Mouse (Mus musculus) cerebral cortex, adult 2 months (tissue): ENCODE results near the gene Vmn2r104.

Source experiments
- WGBS: fragments of 180-500 bp; shearing (Covaris S2); methylation state at CpG from one replicate; pipeline ENCODE4 v1.1.7; 2018; 5-methylcytosine and 5-hydroxymethylcytosine counted together

The Vmn2r104 gene

GRCm38 (mm10) chr17:20048236-20048635 is at the start of gene Vmn2r104:
Gene Vmn2r104 (minus strand): TSS chr17:20048336.
- 89% methylated on average over 1 of the region's 1 CpGs for WGBS

GRCm38 (mm10) chr17:20074090-20074489 is 26.0 kb upstream of the Vmn2r104 start:
- 78% methylated on average over 6 of the region's 6 CpGs for WGBS

DNA sequence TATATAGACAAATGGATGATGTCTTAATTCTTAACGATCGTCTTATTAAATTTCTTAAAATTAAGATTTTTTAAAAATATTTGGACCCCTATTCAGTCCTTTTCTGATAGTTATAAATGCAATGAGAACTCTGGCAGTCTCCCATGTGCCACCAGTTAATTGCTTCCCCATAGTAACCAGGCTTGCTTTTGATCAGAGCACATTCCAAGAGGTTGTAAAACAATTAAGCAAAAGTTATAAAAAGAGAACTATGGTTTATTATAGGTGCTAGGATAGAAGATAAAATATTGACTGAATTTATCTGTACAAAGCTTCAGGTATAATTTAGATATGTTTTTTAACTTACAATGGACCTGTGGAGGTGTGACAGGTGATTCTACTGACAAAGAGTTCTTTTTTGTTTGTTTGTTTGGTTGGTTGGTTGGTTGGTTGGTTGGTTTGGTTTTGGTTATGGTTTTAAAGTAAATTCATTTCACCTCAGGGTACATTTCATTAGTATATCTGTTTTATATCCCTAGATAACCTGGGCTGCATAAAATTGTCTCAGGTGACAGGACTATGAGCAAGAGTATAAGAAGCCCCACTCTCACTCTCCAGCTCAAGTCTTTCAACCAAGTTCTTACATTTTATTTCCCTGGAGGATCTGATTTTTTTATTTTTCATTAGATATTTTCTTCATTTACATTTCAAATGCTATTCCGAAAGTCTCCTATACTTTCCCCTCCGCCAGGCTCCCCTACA is 23.7 kb upstream of the Vmn2r104 start:
- 96% methylated on average over 4 of the region's 4 CpGs for WGBS
